Mouse (Mus musculus) spleen, adult 2 months (tissue): ENCODE results near the gene Tanc1. TPM values are rescaled to one million over a fixed set of nuclear protein-coding genes. Genes with fewer than 3 reads are reported as not detected.
A peak's percentile ranks its signal among the peaks of the same experiment; 100 is the strongest.

Experiments
- DNase-seq, 2 experiments: peaks; one replicate each; pipeline versions ENCODE4 v3.0.0 to v3.0.0-alpha.2; 2012 to 2021; ENCODE audit warnings: low spot score in 2 of 2, low read depth in 1 of 2
- H3K27ac ChIP-seq: fragments of 200-500 bp; 2 replicates; pipeline ENCODE4 v1.5.1; 2012; ENCODE audit warnings: low read length, inconsistent platforms; ENCODE audit not compliant: insufficient read depth
- H3K27me3 ChIP-seq: fragments of 200-500 bp; 2 replicates; pipeline ENCODE4 v1.6.1; 2012; ENCODE audit warnings: mild to moderate bottlenecking, moderate library complexity, low read length, inconsistent platforms; ENCODE audit not compliant: control insufficient read depth, insufficient read depth
- H3K36me3 ChIP-seq: fragments of 200-500 bp; 2 replicates; pipeline ENCODE4 v1.6.1; 2012; ENCODE audit warnings: mild to moderate bottlenecking, low read length, inconsistent platforms; ENCODE audit not compliant: control insufficient read depth, insufficient read depth
- H3K4me1 ChIP-seq: fragments of 200-500 bp; 2 replicates; pipeline ENCODE4 v1.6.1; 2011; ENCODE audit warnings: inconsistent platforms; ENCODE audit not compliant: control insufficient read depth, insufficient read depth, insufficient read length
- H3K4me3 ChIP-seq: fragments of 200-500 bp; 2 replicates; pipeline ENCODE4 v1.5.1; 2011; ENCODE audit warnings: mild to moderate bottlenecking, inconsistent platforms; ENCODE audit not compliant: insufficient read depth, insufficient read length; ENCODE audit errors: extremely low read depth
- CTCF ChIP-seq: fragments of 200-500 bp; IDR thresholded peaks from 2 replicates; pipeline ENCODE4 v1.5.1; 2011; ENCODE audit warnings: mild to moderate bottlenecking, inconsistent platforms; ENCODE audit not compliant: insufficient read depth, insufficient read length, insufficient replicate concordance; ENCODE audit errors: extremely low read depth
- POLR2A ChIP-seq: fragments of 200-500 bp; IDR thresholded peaks from 2 replicates; pipeline ENCODE4 v1.6.1; 2011; ENCODE audit warnings: low read depth, low read length, inconsistent platforms
- WGBS: fragments of 180-500 bp; shearing (Covaris S2); methylation state at CpG from one replicate; pipeline ENCODE4 v1.1.7; 2018; 5-methylcytosine and 5-hydroxymethylcytosine counted together
- polyA plus RNA-seq: library from polyadenylated mRNA; depleted of rRNA; stranded (reverse); fragments of >200 nt; gene quantifications from 2 replicates; pipeline ENCODE4 v1.2.3, GENCODE M21; 2012

Tanc1 gene
- polyA plus RNA-seq, 1 experiment = 5.5 TPM

DNA sequence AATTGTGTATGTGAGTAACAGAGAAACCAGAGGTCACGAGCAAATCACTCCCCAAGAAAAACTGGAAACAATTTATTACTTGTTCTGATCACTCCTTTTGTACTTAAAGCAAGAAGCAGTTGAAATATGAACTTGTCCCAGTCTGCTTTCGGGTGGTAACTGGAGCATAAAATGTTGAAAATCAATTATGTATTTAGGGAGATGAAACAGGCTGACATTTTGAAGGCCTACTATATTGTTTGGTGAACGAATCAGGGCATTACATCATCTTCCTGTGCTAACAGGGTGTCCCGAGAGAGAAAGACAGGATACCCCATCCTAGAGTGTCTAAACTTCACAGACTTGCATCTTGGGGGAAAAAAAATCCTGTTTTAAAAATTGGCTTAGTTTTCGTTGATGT lies 44.8 kb downstream of the Tanc1 start:
- no peak for TF ChIP-seq POLR2A
- no peak for TF ChIP-seq CTCF
- 63% methylated on average over 5 of the region's 5 CpGs for WGBS
- no peaks in the 10 kb centered on the region for H3K27me3 ChIP-seq
- no peaks in the 10 kb centered on the region for H3K4me1 ChIP-seq
- no peaks in the 10 kb centered on the region for H3K36me3 ChIP-seq
- no peak overlapping the region for H3K27ac ChIP-seq
- H3K4me3 ChIP-seq = no peak overlapping the region
- no peak for DNase-seq

GRCm38 (mm10) chr2:59659686-59660085 lies 47.8 kb downstream of the Tanc1 start:
- TF ChIP-seq CTCF = no peak
- TF ChIP-seq POLR2A = no peak
- no peaks in the 10 kb centered on the region for H3K4me1 ChIP-seq
- no peaks in the 10 kb centered on the region for H3K27me3 ChIP-seq
- H3K4me3 ChIP-seq = no peak overlapping the region
- 87% methylated on average over 6 of the region's 6 CpGs for WGBS
- no peak for DNase-seq
- H3K36me3 ChIP-seq = no peaks in the 10 kb centered on the region
- H3K27ac ChIP-seq = no peak overlapping the region

GRCm38 (mm10) chr2:59660891-59661805 lies 49.3 kb downstream of the Tanc1 start:
- Histone ChIP-seq H3K27ac (no peak overlapping the region), H3K4me3 (no peak overlapping the region), H3K36me3 (no peaks in the 10 kb centered on the region), H3K27me3 (no peaks in the 10 kb centered on the region), H3K4me1 (no peaks in the 10 kb centered on the region)
- WGBS = 87% methylated on average over 16 of the region's 16 CpGs
- no peak for DNase-seq
- no peak for TF ChIP-seq POLR2A
- TF ChIP-seq CTCF = no peak

- DNase-seq = no peak
- no peaks in the 10 kb centered on the region for H3K36me3 ChIP-seq
- H3K4me1 ChIP-seq = no peaks in the 10 kb centered on the region
- WGBS = 85% methylated on average over 16 of the region's 16 CpGs
- no peak overlapping the region for H3K4me3 ChIP-seq
- H3K27ac ChIP-seq = no peak overlapping the region
- no peak for TF ChIP-seq POLR2A
- no peak for TF ChIP-seq CTCF
- H3K27me3 ChIP-seq = no peaks in the 10 kb centered on the region
Measured at GRCm38 (mm10) chr2:59664803-59665567, 53.1 kb downstream of the Tanc1 start.

DNA sequence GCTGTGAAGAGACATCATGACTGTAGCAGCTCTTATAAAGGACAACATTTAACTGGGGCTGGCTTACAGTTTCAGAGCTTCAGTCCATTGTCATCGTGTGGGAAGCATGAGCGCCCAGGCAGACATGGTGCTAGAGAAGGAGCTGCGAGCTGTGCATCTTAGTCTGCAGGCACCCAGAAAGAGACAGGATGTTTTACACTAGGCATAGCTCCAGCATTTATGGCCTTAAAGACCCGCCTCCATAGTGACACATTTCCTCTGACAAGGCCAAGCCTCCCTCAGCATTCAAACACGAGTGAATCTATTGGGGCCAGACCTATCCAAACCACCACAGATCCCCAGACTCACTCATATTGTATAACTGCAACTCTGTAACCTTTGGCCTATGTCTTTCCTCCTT lies 54.7 kb downstream of the Tanc1 start:
- no peak overlapping the region for H3K27ac ChIP-seq
- H3K4me3 ChIP-seq = no peak overlapping the region
- no peak for TF ChIP-seq POLR2A
- TF ChIP-seq CTCF = no peak
- H3K36me3 ChIP-seq = no peaks in the 10 kb centered on the region
- H3K27me3 ChIP-seq = no peaks in the 10 kb centered on the region
- no peaks in the 10 kb centered on the region for H3K4me1 ChIP-seq
- 81% methylated on average over 5 of the region's 5 CpGs for WGBS
- no peak for DNase-seq

DNA sequence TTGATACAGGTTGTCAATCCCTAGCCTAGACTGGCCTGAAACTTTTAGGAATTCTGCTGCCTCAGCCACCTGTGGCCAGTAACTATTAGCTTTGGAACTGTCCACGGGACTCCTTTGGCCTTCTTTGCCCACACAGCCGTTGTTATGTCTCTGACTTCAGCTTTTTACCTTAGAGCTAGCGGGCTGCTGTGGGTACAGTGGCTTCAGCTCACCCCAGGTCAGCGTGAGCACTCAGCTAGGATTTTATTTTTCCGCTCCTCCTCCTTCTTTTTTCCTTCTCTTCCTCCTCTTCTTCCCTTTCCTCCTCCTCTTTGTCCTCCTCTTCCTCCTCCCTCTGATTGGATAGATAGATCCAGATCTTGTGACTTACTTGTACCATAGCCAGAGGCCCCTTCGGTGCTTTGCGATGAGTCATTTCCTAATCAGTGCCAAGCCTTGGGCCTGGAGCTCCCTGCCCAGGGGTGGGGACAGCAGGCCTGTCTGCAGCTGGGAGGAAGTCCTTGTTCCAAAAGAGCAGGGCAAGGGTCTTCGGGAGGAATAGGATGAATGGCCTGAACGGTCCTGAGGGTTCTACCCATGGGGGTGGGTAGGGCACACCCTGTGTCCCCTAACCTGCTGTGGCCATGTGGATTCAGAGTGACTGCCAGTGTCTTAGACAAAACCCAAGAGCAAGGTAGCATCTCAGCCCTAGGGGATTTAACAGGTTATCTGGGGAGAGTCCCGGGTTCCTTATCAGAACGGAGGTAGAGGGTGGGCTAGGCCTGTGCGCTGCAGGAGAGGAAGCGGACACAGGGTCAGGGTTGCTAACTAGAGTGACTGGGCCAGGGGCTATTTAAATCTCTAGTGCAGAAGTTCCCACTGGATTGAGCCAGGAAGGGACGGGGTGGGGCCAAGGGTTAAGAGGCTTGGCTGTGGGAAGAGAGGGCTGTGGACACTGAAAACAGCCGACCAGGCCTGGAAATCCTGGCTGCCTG lies 58.5 kb downstream of the Tanc1 start:
- whole genome bisulfite sequencing = 69% methylated on average over 15 of the region's 15 CpGs
- H3K4me3 ChIP-seq = no peak overlapping the region
- peak in 1 of 2 experiments; percentile 8 for DNase-seq
- TF ChIP-seq POLR2A (no peak), CTCF (no peak)
- H3K36me3 ChIP-seq = no peaks in the 10 kb centered on the region
- peak overlapping the region; percentile 25; the same call in 1 of the 2 replicates for H3K27ac ChIP-seq
- no peaks in the 10 kb centered on the region for H3K27me3 ChIP-seq
- no peaks in the 10 kb centered on the region for H3K4me1 ChIP-seq
